Mouse (Mus musculus) megakaryocyte, adult 5-6 weeks (primary cell): ENCODE measurements around the gene Tmem8. TPM values are rescaled to one million over a fixed set of nuclear protein-coding genes. Genes with fewer than 3 reads are reported as not detected.

Experiments used
- ATAC-seq: 2 replicates; pipeline ENCODE4 v1.8.0; 2016; ENCODE audit warnings: mild to moderate bottlenecking, inconsistent platforms; ENCODE audit not compliant: poor library complexity, severe bottlenecking
- total RNA-seq, 2 experiments: library from RNA; stranded (forward) in 1 of 2; stranded (reverse) in 1 of 2; fragments of 153-499, 151-499 nt in 1 of 2; fragments of 221-1000, 200-1000 nt in 1 of 2; gene quantifications; 2 replicates each; pipeline versions ENCODE4 v1.2.3 to v1.2.4; 2015 to 2017

Gene Tmem8
- total RNA-seq, 2 experiments from 2014 or later, result 11.6 to 13.1 TPM

DNA sequence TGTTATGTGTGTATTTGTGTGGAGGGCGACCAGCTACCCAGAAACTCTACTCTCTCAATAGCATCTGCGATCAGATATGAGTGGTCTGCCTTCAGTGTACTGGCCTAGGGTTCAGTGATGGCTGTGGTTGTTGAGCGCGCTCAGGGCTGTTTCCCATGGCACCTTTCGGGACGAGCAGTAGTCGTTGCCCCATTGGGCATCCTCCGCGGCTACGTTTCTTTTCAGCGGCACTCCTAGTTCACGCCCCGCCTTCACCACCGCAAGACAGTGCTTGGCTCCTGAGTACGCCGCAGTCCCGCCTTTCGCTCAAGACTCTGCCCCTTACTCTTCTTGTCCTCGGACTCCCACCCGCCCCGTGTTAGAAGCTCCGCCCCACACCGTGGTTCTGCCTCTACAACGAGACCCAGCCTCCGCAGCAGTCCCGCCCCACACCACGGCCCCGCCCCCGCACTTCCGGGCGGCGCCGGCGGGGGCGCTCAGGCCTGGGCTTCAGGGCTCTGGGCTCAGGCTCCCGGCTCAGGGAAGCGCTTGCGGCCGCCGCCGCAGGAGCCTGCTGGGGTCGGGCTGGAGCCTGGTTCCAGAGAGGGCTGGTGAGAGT, 25.2 kb downstream of the Tmem8 start, which contains the start of gene Axin1:
Gene Axin1, plus strand, starts transcription at position 450 of the 598 bp plus-strand sequence.
- ATAC-seq, result peak; percentile 96

DNA sequence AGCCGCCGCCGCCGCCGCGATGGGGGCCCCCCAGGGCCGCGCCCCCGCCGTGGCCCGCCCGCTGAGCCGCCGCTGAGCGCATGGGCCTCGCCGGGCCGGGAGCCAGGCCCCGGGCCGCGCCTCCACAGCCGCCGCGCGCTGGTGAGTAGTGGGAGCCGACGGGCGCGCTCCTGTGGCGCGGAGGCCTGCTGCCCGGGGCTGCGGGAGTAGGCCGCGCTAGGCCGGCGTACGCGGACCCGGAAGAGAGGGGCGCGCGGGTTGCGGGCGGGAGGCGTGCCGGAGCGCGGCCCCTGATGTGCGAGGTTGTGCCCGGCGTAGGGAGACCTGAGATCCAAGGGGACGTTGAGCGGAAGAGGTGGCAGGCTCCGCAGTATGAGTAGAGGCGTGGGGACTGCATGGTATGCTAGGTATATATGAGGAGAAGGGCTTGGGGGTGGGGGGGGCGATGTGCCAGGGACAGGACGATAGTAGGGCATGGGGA, 25.8 kb downstream of the Tmem8 start:
- ATAC-seq, result peak; percentile 32

DNA sequence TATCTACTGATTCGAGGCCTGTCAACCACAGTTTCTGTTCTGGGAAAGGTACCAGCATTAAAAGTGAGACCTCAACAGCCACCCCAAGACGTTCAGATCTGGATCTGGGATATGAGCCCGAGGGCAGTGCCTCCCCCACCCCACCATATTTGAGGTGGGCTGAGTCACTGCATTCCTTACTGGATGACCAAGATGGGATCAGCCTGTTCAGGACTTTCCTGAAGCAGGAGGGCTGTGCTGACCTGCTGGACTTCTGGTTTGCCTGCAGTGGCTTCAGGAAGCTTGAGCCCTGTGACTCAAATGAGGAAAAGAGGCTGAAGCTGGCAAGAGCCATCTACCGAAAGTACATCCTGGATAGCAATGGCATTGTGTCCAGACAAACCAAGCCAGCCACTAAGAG, 29.7 kb downstream of the Tmem8 start:
- no peak for ATAC-seq

DNA sequence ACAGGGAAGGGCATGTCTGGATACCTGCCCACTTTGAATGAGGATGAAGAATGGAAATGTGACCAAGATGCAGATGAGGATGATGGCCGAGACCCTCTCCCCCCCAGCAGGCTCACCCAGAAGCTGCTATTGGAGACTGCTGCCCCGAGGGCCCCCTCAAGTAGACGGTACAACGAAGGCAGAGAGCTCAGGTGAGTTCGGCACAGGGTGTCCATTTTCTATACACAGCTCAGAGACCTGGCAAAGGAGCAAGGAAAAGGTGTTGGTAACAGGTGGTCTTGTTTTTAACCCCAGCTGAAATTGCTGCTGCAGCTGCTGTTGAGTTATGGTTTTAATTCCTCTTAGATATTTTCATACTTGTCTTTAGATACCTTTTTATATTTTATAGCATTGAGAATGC, 30.3 kb downstream of the Tmem8 start:
- ATAC-seq, result no peak

DNA sequence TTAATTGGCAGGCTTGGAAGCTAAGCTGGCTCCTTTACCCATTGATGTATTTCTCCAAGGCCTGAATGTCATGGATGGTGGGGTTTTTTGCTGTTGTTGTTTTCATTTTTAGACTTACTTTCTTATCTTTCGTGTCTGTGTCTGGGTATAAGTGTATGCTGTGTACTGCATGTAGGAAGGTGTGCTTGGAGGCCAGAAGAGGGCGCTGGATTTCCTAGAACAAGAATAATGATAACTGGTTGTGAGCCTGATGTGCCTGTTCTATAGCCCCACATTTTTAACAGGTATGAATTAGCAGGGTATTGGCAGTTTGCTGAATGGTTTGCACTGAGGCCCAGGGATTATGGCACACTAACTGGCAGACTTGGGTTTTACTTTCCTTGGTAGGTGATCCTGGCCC, 36.0 kb downstream of the Tmem8 start:
- no peak for ATAC-seq

DNA sequence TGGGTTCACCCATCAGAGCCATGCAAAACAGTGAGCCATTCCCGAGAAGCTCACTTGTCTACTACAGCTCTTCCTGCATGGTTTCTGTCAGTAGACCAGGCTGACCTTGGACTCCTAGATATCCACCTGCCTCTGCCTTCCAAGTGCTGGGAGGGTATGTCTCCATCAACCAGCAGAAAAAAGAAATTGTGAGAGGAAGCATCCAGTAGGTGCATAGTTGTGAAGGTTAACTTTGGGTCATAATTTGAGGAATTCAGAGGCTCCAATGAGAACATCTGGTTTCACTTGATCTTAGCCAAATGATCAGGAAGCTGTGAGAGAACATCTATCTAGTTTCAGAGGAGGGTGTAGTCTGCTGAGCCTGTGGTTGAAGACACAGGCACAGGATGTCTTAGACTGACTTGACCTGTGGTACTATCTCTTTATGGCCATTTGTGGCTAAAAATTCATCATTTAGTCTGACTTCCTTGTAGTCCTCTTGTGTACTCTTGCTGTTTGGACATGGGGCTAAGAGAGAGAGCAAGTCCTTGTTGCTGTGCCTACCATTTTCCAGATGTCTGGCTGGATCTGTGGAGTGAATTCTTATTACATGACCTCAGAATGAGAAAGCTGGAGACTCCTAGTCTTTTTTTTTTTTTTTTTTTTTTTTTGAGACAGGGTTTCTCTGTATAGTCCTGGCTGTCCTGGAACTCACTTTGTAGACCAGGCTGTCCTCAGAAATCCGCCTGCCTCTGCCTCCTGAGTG, 39.0 kb downstream of the Tmem8 start:
- ATAC-seq, result no peak

DNA sequence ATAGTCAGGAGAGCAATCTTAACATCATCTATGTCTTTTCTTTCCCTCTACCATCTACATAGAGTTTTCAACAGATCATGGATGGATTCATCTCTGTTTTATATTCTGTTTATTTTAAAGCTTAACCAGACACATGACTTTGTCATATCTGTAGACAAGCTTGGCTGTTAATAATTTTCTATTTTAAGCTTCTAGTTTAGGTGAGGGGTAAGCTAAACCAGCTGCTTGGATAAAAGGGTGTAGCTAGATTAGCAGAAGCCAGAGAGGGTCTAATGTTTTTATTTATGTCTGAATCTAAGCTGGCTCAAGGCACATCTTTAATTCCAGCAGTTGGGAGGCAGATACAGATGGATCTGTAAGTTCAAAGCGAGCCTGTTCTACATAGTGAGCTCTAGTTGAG, 49.6 kb downstream of the Tmem8 start:
- no peak for ATAC-seq

DNA sequence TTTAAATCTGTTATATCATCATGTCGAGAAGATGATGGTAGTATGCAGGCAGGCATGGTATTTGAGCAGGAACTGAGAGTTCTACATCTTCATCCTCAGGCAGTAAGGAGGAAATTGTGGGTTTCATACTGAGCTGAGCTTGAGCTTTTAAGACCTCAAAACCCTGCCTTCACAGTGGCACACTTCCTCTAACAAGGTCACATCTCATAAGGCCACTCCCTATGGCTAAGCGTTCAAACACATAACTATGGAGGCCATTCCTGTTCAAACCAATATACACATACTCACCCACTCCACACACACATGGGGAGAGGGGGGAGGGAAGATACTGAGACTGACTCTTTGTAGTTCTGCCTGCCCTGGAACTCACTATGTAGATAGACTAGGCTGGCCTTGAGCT, 54.9 kb downstream of the Tmem8 start:
- ATAC-seq, result peak; percentile 98

Other genes with a start within 250 kb of the Tmem8 start
- gene Mcrip2, start 244.5 kb upstream of the Tmem8 start, total RNA-seq (2015), result 1.8 and 3.5 TPM in 2 replicates
- gene Mcrip2, start 244.5 kb upstream of the Tmem8 start, total RNA-seq (2017), result 3.1 and 4.1 TPM in 2 replicates
- 18.9 and 20.3 TPM in 2 replicates for gene Mettl26, start 238.2 kb upstream of the Tmem8 start, total RNA-seq (2015)
- gene Mettl26, start 238.2 kb upstream of the Tmem8 start, total RNA-seq (2017), result 3.7 and 6.0 TPM in 2 replicates
- gene Wfikkn1, start 232.4 kb upstream of the Tmem8 start, total RNA-seq (2015), result 1.0 and 1.6 TPM in 2 replicates
- gene Wfikkn1, start 232.4 kb upstream of the Tmem8 start, total RNA-seq (2017), result 0.04 and 0.15 TPM in 2 replicates
- gene Rab40c, start 193.6 kb upstream of the Tmem8 start, total RNA-seq (2015), result 7.9 and 12.8 TPM in 2 replicates
- 9.1 and 16.1 TPM in 2 replicates for gene Rab40c, start 193.6 kb upstream of the Tmem8 start, total RNA-seq (2017)
- 44.2 and 45.2 TPM in 2 replicates for gene Pigq, start 168.4 kb upstream of the Tmem8 start, total RNA-seq (2015)
- gene Pigq, start 168.4 kb upstream of the Tmem8 start, total RNA-seq (2017), result 33.8 and 36.5 TPM in 2 replicates
- gene Nhlrc4, start 168.3 kb upstream of the Tmem8 start, total RNA-seq (2015), result not detected in 2 replicates
- not detected in 2 replicates for gene Nhlrc4, start 168.3 kb upstream of the Tmem8 start, total RNA-seq (2017)
- not detected in 2 replicates for gene A930017K11Rik, start 160.7 kb upstream of the Tmem8 start, total RNA-seq (2015)
- gene A930017K11Rik, start 160.7 kb upstream of the Tmem8 start, total RNA-seq (2017), result not detected in 2 replicates
- gene Capn15, start 127.5 kb upstream of the Tmem8 start, total RNA-seq (2015), result 9.1 and 10.4 TPM in 2 replicates
- gene Capn15, start 127.5 kb upstream of the Tmem8 start, total RNA-seq (2017), result 3.5 and 3.7 TPM in 2 replicates
- gene Rab11fip3, start 43.7 kb upstream of the Tmem8 start, total RNA-seq (2015), result 0.71 and 1.3 TPM in 2 replicates
- 0.70 and 2.5 TPM in 2 replicates for gene Rab11fip3, start 43.7 kb upstream of the Tmem8 start, total RNA-seq (2017)
- gene Decr2, start 23.0 kb upstream of the Tmem8 start, total RNA-seq (2015), result 4.8 and 5.0 TPM in 2 replicates
- gene Decr2, start 23.0 kb upstream of the Tmem8 start, total RNA-seq (2017), result 11.9 and 13.3 TPM in 2 replicates
- 2.3 and 3.5 TPM in 2 replicates for gene Nme4, start 17.7 kb upstream of the Tmem8 start, total RNA-seq (2015)
- 4.2 and 8.2 TPM in 2 replicates for gene Nme4, start 17.7 kb upstream of the Tmem8 start, total RNA-seq (2017)
- gene Mrpl28, start 10.2 kb downstream of the Tmem8 start, total RNA-seq (2015), result 74.1 and 78.0 TPM in 2 replicates
- 35.1 and 35.4 TPM in 2 replicates for gene Mrpl28, start 10.2 kb downstream of the Tmem8 start, total RNA-seq (2017)
- 24.2 and 31.9 TPM in 2 replicates for gene Axin1, start 25.4 kb downstream of the Tmem8 start, total RNA-seq (2015)
- 176 and 255 TPM in 2 replicates for gene Axin1, start 25.4 kb downstream of the Tmem8 start, total RNA-seq (2017)
- gene Pdia2, start 85.8 kb downstream of the Tmem8 start, total RNA-seq (2015), result 0.60 and 4.2 TPM in 2 replicates
- 0.28 and 0.55 TPM in 2 replicates for gene Pdia2, start 85.8 kb downstream of the Tmem8 start, total RNA-seq (2017)
- not detected in 2 replicates for gene Rgs11, start 89.7 kb downstream of the Tmem8 start, total RNA-seq (2015)
- 0.55 TPM in 1 of 2 replicates, not detected in the other for gene Rgs11, start 89.7 kb downstream of the Tmem8 start, total RNA-seq (2017)
- gene Arhgdig, start 94.5 kb downstream of the Tmem8 start, total RNA-seq (2015), result not detected in 2 replicates
- not detected in 2 replicates for gene Arhgdig, start 94.5 kb downstream of the Tmem8 start, total RNA-seq (2017)
- gene Fam234a, start 130.9 kb downstream of the Tmem8 start, total RNA-seq (2015), result 24.5 and 28.1 TPM in 2 replicates
- 27.7 and 28.6 TPM in 2 replicates for gene Fam234a, start 130.9 kb downstream of the Tmem8 start, total RNA-seq (2017)
- 29.9 and 36.5 TPM in 2 replicates for gene Luc7l, start 139.6 kb downstream of the Tmem8 start, total RNA-seq (2015)
- gene Luc7l, start 139.6 kb downstream of the Tmem8 start, total RNA-seq (2017), result 50.6 and 52.7 TPM in 2 replicates